Comparison of ENCODE assay signal across 8 mouse cellular contexts in the genomic region with DNA sequence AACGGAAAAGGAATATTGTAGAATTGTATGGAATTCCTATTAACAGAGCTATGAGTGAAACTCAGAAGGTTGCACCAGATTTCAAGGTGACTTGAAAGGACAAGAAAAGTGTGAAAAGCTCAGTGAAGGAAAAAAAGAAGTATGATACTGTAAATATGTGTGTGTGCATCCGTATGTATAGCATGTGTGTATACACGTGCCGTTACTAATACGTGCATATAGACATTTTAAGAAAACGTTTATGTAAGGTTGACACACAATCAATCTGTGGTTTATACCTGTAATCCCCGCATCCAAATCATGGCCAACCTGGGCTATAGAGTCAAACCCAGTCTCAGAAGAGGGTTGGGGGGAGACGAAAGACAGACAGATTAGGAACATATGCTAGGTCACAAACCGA. TPM values are rescaled to one million over a fixed set of nuclear protein-coding genes. Genes with fewer than 3 reads are reported as not detected.
DNase-seq lines count a peak whose midpoint lies in the region; ATAC-seq and TF ChIP-seq lines count a peak whose summit lies in the region.

No protein-coding gene starts in this region.

- no peak for DNase-seq in spleen, adult 2 months (ENCODE audit: low read depth in 1 of 2, low spot score in 2 of 2)
- no peak for DNase-seq in spleen, postnatal 10 days (ENCODE audit: low spot score in 2 of 2)
- no peak for DNase-seq in stomach, postnatal 0 days (ENCODE audit: low spot score)
- DNase-seq in natural killer cell, adult 2 months (ENCODE audit: low spot score in 2 of 2): no peak

- peaks cover 4% of the 10 kb centered on the region for H3K36me3 ChIP-seq in erythroblast, embryonic 14.5 days (ENCODE audit: control insufficient read depth)
- H3K36me3 ChIP-seq in spleen, adult 2 months (ENCODE audit: control insufficient read depth, insufficient read depth, low read length): no peaks in the 10 kb centered on the region
- peaks cover 3% of the 10 kb centered on the region; the same call in 1 of the 2 replicates for H3K36me3 ChIP-seq in liver, embryonic 12.5 days
- H3K36me3 ChIP-seq in stomach, postnatal 0 days (ENCODE audit: control insufficient read depth, insufficient read depth, low read length): no peaks in the 10 kb centered on the region

- H3K4me2 ChIP-seq in liver, embryonic 12.5 days: peak overlapping the region; percentile 97
- H3K4me2 ChIP-seq in stomach, postnatal 0 days (replicated peaks; ENCODE audit: low read depth): peak overlapping the region; percentile 94

- no peak for TF ChIP-seq CTCF in spleen, adult 2 months (IDR thresholded peaks at IDR 0.05; ENCODE audit: extremely low read depth, insufficient read depth, insufficient read length, insufficient replicate concordance)
- TF ChIP-seq CTCF in stomach, postnatal 0 days (IDR thresholded peaks at IDR 0.05; ENCODE audit: low read depth): no peak

- no peak for TF ChIP-seq EP300 in stomach, postnatal 0 days (optimal IDR thresholded peaks at IDR 0.05)

- peak overlapping the region; percentile 92 for H3K9ac ChIP-seq in liver, embryonic 12.5 days
- peak overlapping the region; percentile 94 for H3K9ac ChIP-seq in stomach, postnatal 0 days (ENCODE audit: low read length)

- H3K27ac ChIP-seq in spleen, adult 2 months (ENCODE audit: insufficient read depth, low read length): peak overlapping the region; percentile 99; the same call in 1 of the 2 replicates
- no peak overlapping the region for H3K27ac ChIP-seq in liver, embryonic 12.5 days
- H3K27ac ChIP-seq in stomach, postnatal 0 days (replicated peaks): peak overlapping the region; percentile 97

- peaks cover 38% of the 10 kb centered on the region for H3K4me1 ChIP-seq in erythroblast, embryonic 14.5 days (ENCODE audit: control insufficient read depth)
- H3K4me1 ChIP-seq in spleen, adult 2 months (ENCODE audit: control insufficient read depth, insufficient read depth, insufficient read length): peaks cover 8% of the 10 kb centered on the region
- peaks cover 33% of the 10 kb centered on the region for H3K4me1 ChIP-seq in liver, embryonic 12.5 days
- no peaks in the 10 kb centered on the region; the same call in 1 of the 2 replicates for H3K4me1 ChIP-seq in stomach, postnatal 0 days (replicated peaks; ENCODE audit: control insufficient read depth, insufficient read depth)

- peak overlapping the region; percentile 100 for H3K4me3 ChIP-seq in erythroblast, embryonic 14.5 days (replicated peaks)
- H3K4me3 ChIP-seq in spleen, adult 2 months (ENCODE audit: extremely low read depth, insufficient read depth, insufficient read length): no peak overlapping the region; the same call in 1 of the 2 replicates
- peak overlapping the region; percentile 93 for H3K4me3 ChIP-seq in liver, embryonic 12.5 days
- peak overlapping the region; percentile 95 for H3K4me3 ChIP-seq in stomach, postnatal 0 days (ENCODE audit: low read depth, low read length)

- no peak for ATAC-seq in erythroblast, adult 5-6 weeks (replicated peaks; ENCODE audit: low FRiP score, poor library complexity, severe bottlenecking)
- no peak for ATAC-seq in liver, embryonic 12.5 days
- ATAC-seq in stomach, postnatal 0 days (ENCODE audit: low FRiP score, low TSS enrichment): no peak
- ATAC-seq in erythroid progenitor cell, adult 5-6 weeks (replicated peaks; ENCODE audit: low FRiP score, poor library complexity, severe bottlenecking): no peak

- WGBS in spleen, adult 2 months: 25% methylated on average over 9 of the region's 9 CpGs
- WGBS in liver, embryonic 12.5 days (ENCODE audit: insufficient replicate concordance): 22% methylated on average over 9 of the region's 9 CpGs
- WGBS in stomach, postnatal 0 days: 25% methylated on average over 9 of the region's 9 CpGs

- no peaks in the 10 kb centered on the region for H3K9me3 ChIP-seq in erythroblast, embryonic 14.5 days (ENCODE audit: control insufficient read depth, low read length)
- no peaks in the 10 kb centered on the region for H3K9me3 ChIP-seq in liver, embryonic 12.5 days (replicated peaks)
- no peaks in the 10 kb centered on the region for H3K9me3 ChIP-seq in stomach, postnatal 0 days (ENCODE audit: control insufficient read depth, low read length)

- 0 out of 2 replicates have a peak, but pooled peaks cover 2% of the 10 kb centered on the region for H3K27me3 ChIP-seq in erythroblast, embryonic 14.5 days (ENCODE audit: control insufficient read depth)
- H3K27me3 ChIP-seq in spleen, adult 2 months (ENCODE audit: control insufficient read depth, insufficient read depth, low read length): no peaks in the 10 kb centered on the region
- H3K27me3 ChIP-seq in liver, embryonic 12.5 days (replicated peaks): peaks cover 5% of the 10 kb centered on the region
- H3K27me3 ChIP-seq in stomach, postnatal 0 days (ENCODE audit: control insufficient read depth, insufficient read depth, low read length): no peaks in the 10 kb centered on the region

- TF ChIP-seq POLR2A in spleen, adult 2 months (IDR thresholded peaks at IDR 0.05; ENCODE audit: low read depth, low read length): no peak

RNA-seq across cellular contexts. Expression of a gene that starts 0.4 kb away (rescaled TPM):
- polyA plus RNA-seq in erythroblast, embryonic 14.5 days (2012): 0.83 and 1.3 TPM in 2 replicates
- total RNA-seq in erythroblast, adult 5-6 weeks (2015; ENCODE audit: low replicate concordance): 3.8 and 11.7 TPM in 2 replicates
- 7.8 and 8.1 TPM in 2 replicates for total RNA-seq in erythroblast, adult 5-6 weeks (2017; ENCODE audit: low replicate concordance)
- 20.0 and 27.0 TPM in 2 replicates for polyA plus RNA-seq in spleen, adult 2 months (2012; rRNA removed)
- polyA plus RNA-seq in liver, embryonic 12.5 days (2016; fragmentation: Nextera tagmentation; extraction: Ambion mirVana): 20.9 and 21.7 TPM in 2 replicates
- 22.1 and 23.3 TPM in 2 replicates for polyA plus RNA-seq in stomach, postnatal 0 days (2015; fragmentation: Nextera tagmentation; extraction: Ambion mirVana)
- total RNA-seq in erythroid progenitor cell, adult 5-6 weeks (2015; ENCODE audit: low replicate concordance): 15.1 and 15.5 TPM in 2 replicates
- total RNA-seq in erythroid progenitor cell, adult 5-6 weeks (2017; ENCODE audit: low replicate concordance): 13.8 and 15.3 TPM in 2 replicates

RNA-seq across cellular contexts. Expression of a gene that starts 0.7 kb away (rescaled TPM):
- polyA plus RNA-seq in erythroblast, embryonic 14.5 days (2012): not detected in 2 replicates
- not detected in 2 replicates for total RNA-seq in erythroblast, adult 5-6 weeks (2015; ENCODE audit: low replicate concordance)
- not detected in 2 replicates for total RNA-seq in erythroblast, adult 5-6 weeks (2017; ENCODE audit: low replicate concordance)
- 0.07 and 0.09 TPM in 2 replicates for polyA plus RNA-seq in spleen, adult 2 months (2012; rRNA removed)
- 0.08 and 0.21 TPM in 2 replicates for polyA plus RNA-seq in liver, embryonic 12.5 days (2016; fragmentation: Nextera tagmentation; extraction: Ambion mirVana)
- 0.27 and 0.33 TPM in 2 replicates for polyA plus RNA-seq in stomach, postnatal 0 days (2015; fragmentation: Nextera tagmentation; extraction: Ambion mirVana)
- not detected in 2 replicates for total RNA-seq in erythroid progenitor cell, adult 5-6 weeks (2015; ENCODE audit: low replicate concordance)
- total RNA-seq in erythroid progenitor cell, adult 5-6 weeks (2017; ENCODE audit: low replicate concordance): not detected in 2 replicates

RNA-seq across cellular contexts. Expression of a gene that starts 29.4 kb away (rescaled TPM):
- not detected in 2 replicates for polyA plus RNA-seq in erythroblast, embryonic 14.5 days (2012)
- not detected in 2 replicates for total RNA-seq in erythroblast, adult 5-6 weeks (2015; ENCODE audit: low replicate concordance)
- not detected in 2 replicates for total RNA-seq in erythroblast, adult 5-6 weeks (2017; ENCODE audit: low replicate concordance)
- 0.19 and 0.21 TPM in 2 replicates for polyA plus RNA-seq in spleen, adult 2 months (2012; rRNA removed)
- polyA plus RNA-seq in liver, embryonic 12.5 days (2016; fragmentation: Nextera tagmentation; extraction: Ambion mirVana): 0.17 and 0.21 TPM in 2 replicates
- 1.5 TPM in 2 replicates for polyA plus RNA-seq in stomach, postnatal 0 days (2015; fragmentation: Nextera tagmentation; extraction: Ambion mirVana)
- not detected in 2 replicates for total RNA-seq in erythroid progenitor cell, adult 5-6 weeks (2015; ENCODE audit: low replicate concordance)
- total RNA-seq in erythroid progenitor cell, adult 5-6 weeks (2017; ENCODE audit: low replicate concordance): not detected in 2 replicates
